Mouse (Mus musculus) ES-E14 (cell line): ENCODE measurements at regions not wholly inside any gene's neighbourhood (a gene's known extent, or its start where the extent isn't known, plus 50 kb on each side); places are given as distances from the start of the nearest gene placed in this dataset.

Experiments
- HCFC1 ChIP-seq: IDR thresholded peaks from 2 replicates; pipeline ENCODE4 v1.6.1; 2012; ENCODE audit warnings: low read length, inconsistent platforms, borderline replicate concordance; ENCODE audit not compliant: insufficient read depth
- ZC3H11A ChIP-seq: IDR thresholded peaks from 2 replicates; pipeline ENCODE4 v1.6.1; 2012; ENCODE audit warnings: low read depth, mild to moderate bottlenecking, inconsistent platforms, low read length, borderline replicate concordance
- ZNF384 ChIP-seq: IDR thresholded peaks from 2 replicates; pipeline ENCODE4 v1.6.1; 2012; ENCODE audit warnings: low read depth, low read length, inconsistent platforms

DNA sequence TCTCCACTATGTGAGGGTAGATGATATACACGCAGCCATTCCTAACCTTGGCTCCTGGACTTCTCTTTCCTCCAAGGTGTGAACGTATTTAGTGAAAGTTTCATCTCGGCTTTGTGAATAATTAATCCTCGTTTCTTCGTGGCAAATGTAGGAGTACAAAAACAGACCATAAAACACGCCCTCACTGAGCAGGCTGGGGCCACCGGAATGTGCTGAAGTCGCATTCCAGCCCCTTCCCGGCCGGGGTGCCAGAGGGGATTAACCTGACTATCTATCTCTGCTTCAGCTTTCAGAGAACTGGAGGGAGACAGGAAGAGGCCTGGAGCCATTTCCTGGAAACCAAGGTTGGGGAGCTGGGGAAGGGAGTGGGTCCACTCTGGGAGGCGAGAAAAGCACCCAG is 499.1 kb downstream of the Zfp704 start:
- TF ChIP-seq ZNF384 (no peak), HCFC1 (no peak), ZC3H11A (no peak)
